Mouse (Mus musculus) CH12.LX (cell line): ENCODE measurements around the gene Csf1. TPM values are rescaled to one million over a fixed set of nuclear protein-coding genes. Genes with fewer than 3 reads are reported as not detected.
"Not testable (repeated sequence)": the region's sequence is repeated elsewhere in the genome, so short reads cannot be mapped to it uniquely, and the experiment has no call there.

Experiments
- DNase-seq: peaks from one replicate; pipeline ENCODE4 v3.0.0-alpha.2; 2013; ENCODE audit errors: extremely low read depth
- H3K27ac ChIP-seq: 2 replicates; pipeline ENCODE4 v1.5.1; 2012; ENCODE audit warnings: low read depth, mild to moderate bottlenecking, control low read depth, moderate library complexity; ENCODE audit not compliant: insufficient read depth
- H3K27me3 ChIP-seq: replicated peaks from 2 replicates; pipeline ENCODE3; 2012; ENCODE audit warnings: inconsistent platforms
- H3K36me3 ChIP-seq, 2 experiments: replicated peaks in 1 of 2; 2 replicates each; pipeline versions ENCODE3 to v1.6.1; 2012; ENCODE audit warnings: inconsistent platforms in 1 of 2, low read length in 1 of 2, mild to moderate bottlenecking in 1 of 2, mixed read lengths in 1 of 2, moderate library complexity in 1 of 2; ENCODE audit not compliant: control insufficient read depth in 1 of 2, insufficient read depth in 1 of 2
- H3K4me1 ChIP-seq, 2 experiments: 2 replicates each; pipeline ENCODE4 v1.6.1; 2012; ENCODE audit warnings: inconsistent platforms in 1 of 2, moderate library complexity in 1 of 2; ENCODE audit not compliant: insufficient read depth in 2 of 2, control insufficient read depth in 1 of 2
- H3K4me2 ChIP-seq: 2 replicates; pipeline ENCODE4 v1.6.1; 2012; ENCODE audit warnings: low read depth, mild to moderate bottlenecking, control low read depth; ENCODE audit not compliant: poor library complexity, insufficient read depth, severe bottlenecking
- H3K4me3 ChIP-seq, 3 experiments: fragments of 150-350 bp in 1 of 3; sonication (generic) in 1 of 3; replicated peaks in 1 of 3; 2 replicates each; pipeline versions ENCODE3 to v1.5.1; 2011 to 2012; ENCODE audit warnings: low read depth in 2 of 3, low read length in 2 of 3, mild to moderate bottlenecking in 2 of 3, moderate library complexity in 2 of 3, control low read depth in 1 of 3, improper control_type of control experiment in 1 of 3, inconsistent platforms in 1 of 3, mixed read lengths in 1 of 3; ENCODE audit not compliant: poor library complexity in 1 of 3
- H3K79me2 ChIP-seq: replicated peaks from 2 replicates; pipeline ENCODE4 v1.6.1; 2012; ENCODE audit warnings: mild to moderate bottlenecking, moderate library complexity; ENCODE audit not compliant: control insufficient read depth, poor library complexity, insufficient read depth, severe bottlenecking; ENCODE audit errors: extremely low read depth
- H3K9ac ChIP-seq: 2 replicates; pipeline ENCODE4 v1.6.1; 2012; ENCODE audit warnings: low read depth, mild to moderate bottlenecking, control low read depth, moderate library complexity; ENCODE audit not compliant: insufficient read depth
- H3K9me3 ChIP-seq: replicated peaks from 2 replicates; pipeline ENCODE3; 2012; ENCODE audit warnings: low read length, inconsistent platforms, mixed read lengths
- CHD1 ChIP-seq: IDR thresholded peaks from 2 replicates; pipeline ENCODE4 v1.6.1; 2012; ENCODE audit warnings: low read depth, low read length, improper control_type of control experiment, inconsistent platforms
- E2F4 ChIP-seq: IDR thresholded peaks from 2 replicates; pipeline ENCODE4 v1.6.1; 2011; ENCODE audit warnings: low read depth, low read length, improper control_type of control experiment; ENCODE audit not compliant: insufficient replicate concordance
- ELF1 ChIP-seq: IDR thresholded peaks from 2 replicates; pipeline ENCODE4 v1.6.1; 2014; ENCODE audit warnings: low read depth, mild to moderate bottlenecking, inconsistent platforms, low read length, improper control_type of control experiment
- EP300 ChIP-seq: IDR thresholded peaks from 2 replicates; pipeline ENCODE4 v1.6.1; 2011; ENCODE audit warnings: low read length, improper control_type of control experiment
- GABPA ChIP-seq: IDR thresholded peaks from 2 replicates; pipeline ENCODE4 v1.6.1; 2012; ENCODE audit warnings: low read depth, low read length, improper control_type of control experiment, inconsistent platforms; ENCODE audit not compliant: insufficient replicate concordance
- HCFC1 ChIP-seq: IDR thresholded peaks from 2 replicates; pipeline ENCODE4 v1.6.1; 2012; ENCODE audit warnings: low read depth, mild to moderate bottlenecking, inconsistent platforms, low read length, improper control_type of control experiment
- IRF4 ChIP-seq: IDR thresholded peaks from 2 replicates; pipeline ENCODE4 v1.6.1; 2014; ENCODE audit warnings: low read depth, mild to moderate bottlenecking, inconsistent platforms, low read length, improper control_type of control experiment
- JUN ChIP-seq: IDR thresholded peaks from 2 replicates; pipeline ENCODE4 v1.6.1; 2011; ENCODE audit warnings: low read depth, mild to moderate bottlenecking, low read length, improper control_type of control experiment, moderate library complexity; ENCODE audit not compliant: insufficient read depth
- JUND ChIP-seq: conservative IDR thresholded peaks from 2 replicates; pipeline ENCODE4 v1.6.1; 2011; ENCODE audit warnings: low read depth, low read length, improper control_type of control experiment
- MAFK ChIP-seq: IDR thresholded peaks from 2 replicates; pipeline ENCODE4 v1.6.1; 2011; ENCODE audit warnings: low read length, improper control_type of control experiment; ENCODE audit not compliant: insufficient replicate concordance
- MAZ ChIP-seq: IDR thresholded peaks from 2 replicates; pipeline ENCODE4 v1.6.1; 2012; ENCODE audit warnings: low read depth, mild to moderate bottlenecking, inconsistent platforms, low read length, improper control_type of control experiment, moderate library complexity
- MYC ChIP-seq: IDR thresholded peaks from 2 replicates; pipeline ENCODE4 v1.6.1; 2011; ENCODE audit warnings: low read depth, mild to moderate bottlenecking, improper control_type of control experiment, low read length
- POLR2A ChIP-seq: IDR thresholded peaks from 2 replicates; pipeline ENCODE4 v1.6.1; 2011; ENCODE audit warnings: low read depth, mild to moderate bottlenecking, improper control_type of control experiment, low read length
- RCOR1 ChIP-seq: conservative IDR thresholded peaks from 2 replicates; pipeline ENCODE4 v1.6.1; 2012; ENCODE audit warnings: low read depth, mild to moderate bottlenecking, inconsistent platforms, low read length, improper control_type of control experiment
- TBP ChIP-seq: conservative IDR thresholded peaks from 2 replicates; pipeline ENCODE4 v1.6.1; 2011; ENCODE audit warnings: low read depth, low read length, improper control_type of control experiment
- TCF12 ChIP-seq: IDR thresholded peaks from 2 replicates; pipeline ENCODE4 v1.6.1; 2014; ENCODE audit warnings: low read depth, mild to moderate bottlenecking, inconsistent platforms, low read length, improper control_type of control experiment
- USF1 ChIP-seq: IDR thresholded peaks from 2 replicates; pipeline ENCODE4 v1.6.1; 2014; ENCODE audit warnings: low read depth, mild to moderate bottlenecking, inconsistent platforms, low read length, improper control_type of control experiment
- USF2 ChIP-seq: conservative IDR thresholded peaks from 2 replicates; pipeline ENCODE4 v1.6.1; 2011; ENCODE audit warnings: low read depth, low read length, improper control_type of control experiment
- ZKSCAN1 ChIP-seq: IDR thresholded peaks from 2 replicates; pipeline ENCODE4 v1.6.1; 2012; ENCODE audit warnings: low read depth, inconsistent platforms, low read length, improper control_type of control experiment, borderline replicate concordance
- ZMIZ1 ChIP-seq: IDR thresholded peaks from 2 replicates; pipeline ENCODE4 v1.6.1; 2012; ENCODE audit warnings: low read depth, mild to moderate bottlenecking, inconsistent platforms, low read length, improper control_type of control experiment
- ZNF384 ChIP-seq: IDR thresholded peaks from 2 replicates; pipeline ENCODE4 v1.6.1; 2012; ENCODE audit warnings: low read depth, low read length, improper control_type of control experiment, inconsistent platforms
- dilution Hi-C: fragments of 300-500 bp; cut with MboI; formaldehyde crosslinking; loops from 2 replicates; pipeline ENCODE4 v1.14.3; 2020; ENCODE audit warnings: low sequenced_read_pairs; ENCODE audit not compliant: extremely low pct_unique_long_range_greater_than_20kb, extremely low pct_ligation_motif_present
- in situ Hi-C: fragments of 300-500 bp; cut with MboI; formaldehyde crosslinking; loops from 3 replicates; pipeline ENCODE4 v1.14.3; 2019; ENCODE audit warnings: low sequenced_read_pairs, low pct_ligation_motif_present, low pct_unique_long_range_greater_than_20kb, mixed read lengths
- polyA plus RNA-seq: library from polyadenylated mRNA; unstranded; fragments of >175 nt; gene quantifications from 2 replicates; pipeline ENCODE4 v1.2.1, GENCODE M21; 2012; ENCODE audit warnings: low read depth; ENCODE audit not compliant: insufficient read length
- total RNA-seq, 2 experiments: library from RNA; depleted of rRNA; stranded (reverse); fragments of 300-350 nt in 1 of 2; fragments of >200 nt in 1 of 2; gene quantifications; 2 replicates each; pipeline ENCODE4 v1.2.3; 2012 to 2014

Gene Csf1
- total and polyA plus RNA-seq, 3 experiments: 2.5 to 17.4 (median 2.9) TPM

DNA sequence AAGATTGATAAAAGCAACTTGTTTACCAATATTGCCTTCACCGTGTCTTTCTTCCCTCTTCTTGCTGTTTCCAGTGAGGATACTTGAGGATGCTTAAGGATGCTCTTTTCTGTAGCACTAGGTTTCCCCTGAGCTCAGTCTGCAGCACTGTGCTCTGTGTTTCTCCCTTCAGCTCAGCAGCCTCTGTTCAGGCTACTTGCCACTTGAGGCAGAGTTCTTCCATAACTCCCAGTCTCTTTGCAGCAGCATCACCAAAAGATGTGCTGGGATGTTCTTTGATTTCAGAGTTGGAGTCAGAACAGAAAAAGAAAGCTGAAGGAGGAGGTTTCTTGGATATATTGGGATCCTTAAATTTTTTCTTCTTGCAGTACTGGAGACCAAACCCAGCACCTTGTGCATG lies 21.6 kb downstream of the Csf1 start:
- H3K27me3 ChIP-seq: no peaks in the 10 kb centered on the region
- no peak for DNase-seq
- H3K9me3 ChIP-seq: no peaks in the 10 kb centered on the region
- no peak overlapping the region for H3K4me3 ChIP-seq
- no peak overlapping the region for H3K27ac ChIP-seq
- H3K9ac ChIP-seq: no peak overlapping the region
- H3K36me3 ChIP-seq: peaks cover 0 to 24% of the 10 kb centered on the region in 2 experiments
- no peak overlapping the region for H3K4me2 ChIP-seq
- no peaks in the 10 kb centered on the region for H3K79me2 ChIP-seq
- no peak for TF ChIP-seq ZKSCAN1
- TF ChIP-seq GABPA: no peak
- TF ChIP-seq IRF4: no peak
- no peak for TF ChIP-seq EP300
- TF ChIP-seq RCOR1: no peak
- no peak for TF ChIP-seq TCF12
- no peak for TF ChIP-seq JUN
- TF ChIP-seq USF2: no peak
- no peak for TF ChIP-seq USF1
- TF ChIP-seq HCFC1: no peak
- no peak for TF ChIP-seq CHD1
- no peak for TF ChIP-seq ZNF384
- no peak for TF ChIP-seq E2F4
- TF ChIP-seq JUND: no peak
- no peak for TF ChIP-seq TBP
- no peak for TF ChIP-seq MYC
- no peak for TF ChIP-seq MAZ
- no peak for TF ChIP-seq POLR2A
- TF ChIP-seq ELF1: no peak
- TF ChIP-seq MAFK: no peak
- in situ Hi-C loops (no loop called here), dilution Hi-C loops (no loop called here)
- peaks cover 6 to 20% of the 10 kb centered on the region in 2 experiments; a peak in 3 of 4 replicates for H3K4me1 ChIP-seq

DNA sequence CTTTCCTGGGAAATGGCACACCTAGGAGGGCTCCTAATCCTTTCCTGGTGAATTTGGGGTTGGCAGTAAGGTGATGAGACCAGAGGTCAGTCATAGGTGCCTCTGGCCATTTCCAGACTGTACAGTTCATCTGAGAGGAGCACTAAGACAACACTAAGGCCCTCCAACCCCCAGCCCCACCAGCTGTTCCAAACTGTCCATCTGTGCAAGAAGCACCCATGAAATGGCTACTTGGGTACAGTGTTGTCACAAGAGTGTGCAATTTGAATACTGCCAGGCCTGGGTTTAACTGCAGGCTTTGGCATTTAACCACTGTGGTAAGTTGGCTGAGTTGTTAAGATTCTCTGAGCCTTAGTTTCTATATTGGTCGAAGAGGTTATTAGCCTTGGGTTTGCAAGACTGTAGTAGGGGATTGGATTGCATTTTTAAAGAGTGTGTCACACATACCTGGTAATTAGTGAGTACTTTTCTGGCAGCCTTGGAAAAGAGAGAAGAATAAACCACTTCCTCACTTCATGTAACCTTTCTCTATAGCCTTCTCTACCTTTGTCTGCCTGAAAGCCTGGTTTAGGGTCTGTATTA lies 22.6 kb downstream of the Csf1 start:
- Histone ChIP-seq H3K9ac (no peak overlapping the region), H3K4me3 (no peak overlapping the region), H3K4me2 (no peak overlapping the region), H3K27me3 (peaks cover 2% of the 10 kb centered on the region), H3K9me3 (no peaks in the 10 kb centered on the region), H3K79me2 (no peaks in the 10 kb centered on the region), H3K36me3 (peaks cover 0 to 15% of the 10 kb centered on the region in 2 experiments), H3K27ac (no peak overlapping the region), H3K4me1 (peaks cover 6 to 20% of the 10 kb centered on the region in 2 experiments; a peak in 3 of 4 replicates)
- in situ Hi-C loops: no loop called here
- dilution Hi-C loops: no loop called here
- DNase-seq: no peak
- TF ChIP-seq RCOR1 (no peak), USF1 (no peak), ZMIZ1 (no peak)

DNA sequence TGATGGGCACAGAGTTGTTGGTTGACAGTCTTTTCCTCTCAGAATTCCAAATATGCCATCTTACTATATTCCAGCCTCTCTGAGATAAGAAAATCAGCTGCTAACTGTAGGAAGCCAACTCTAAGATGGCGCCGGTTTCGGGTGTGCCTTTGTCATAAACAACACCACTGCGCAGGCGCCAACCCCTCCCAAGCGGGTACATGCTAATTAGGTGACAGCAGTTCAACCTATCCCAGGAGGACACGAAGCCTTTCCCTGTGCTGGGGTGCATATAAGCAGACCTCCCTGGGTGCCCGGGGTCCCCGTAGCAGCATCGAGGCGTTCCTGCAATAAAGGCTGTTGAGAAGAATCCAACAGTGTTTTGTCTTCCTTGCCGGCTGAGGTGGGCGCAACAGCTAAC lies 24.6 kb downstream of the Csf1 start:
- H3K4me1 ChIP-seq: peaks cover 7 to 16% of the 10 kb centered on the region in 2 experiments; a peak in 3 of 4 replicates
- H3K36me3 ChIP-seq, H3K79me2 ChIP-seq, in situ Hi-C loops, H3K4me2 ChIP-seq, dilution Hi-C loops, H3K9ac ChIP-seq, H3K4me3 ChIP-seq, DNase-seq, H3K9me3 ChIP-seq, H3K27ac ChIP-seq, H3K27me3 ChIP-seq: not testable (repeated sequence)
